Mouse (Mus musculus) forebrain, embryonic 13.5 days (tissue): ENCODE results near the gene Ddx20. TPM values are rescaled to one million over a fixed set of nuclear protein-coding genes. Genes with fewer than 3 reads are reported as not detected.

Experiments used
- ATAC-seq: fragments of 200-750 bp; cut with Nextera tagmentation; 2 replicates; pipeline ENCODE4 v1.8.0; 2017
- H3K27ac ChIP-seq: fragments of 300-500 bp; sonication (generic); 2 replicates; pipeline ENCODE4 v1.5.1; 2015; ENCODE audit warnings: inconsistent platforms, mild to moderate bottlenecking, moderate library complexity
- H3K27me3 ChIP-seq: fragments of 300-500 bp; sonication (generic); 2 replicates; pipeline ENCODE4 v1.6.1; 2015; ENCODE audit warnings: mild to moderate bottlenecking, inconsistent platforms
- H3K36me3 ChIP-seq: fragments of 300-500 bp; sonication (generic); 2 replicates; pipeline ENCODE4 v1.6.1; 2015; ENCODE audit warnings: mild to moderate bottlenecking, inconsistent platforms; ENCODE audit not compliant: poor library complexity, severe bottlenecking
- H3K4me1 ChIP-seq: fragments of 300-500 bp; sonication (generic); 2 replicates; pipeline ENCODE4 v1.6.1; 2015; ENCODE audit warnings: inconsistent platforms
- H3K4me2 ChIP-seq: fragments of 300-500 bp; sonication (generic); 2 replicates; pipeline ENCODE4 v1.6.1; 2015; ENCODE audit warnings: inconsistent platforms, mild to moderate bottlenecking, moderate library complexity
- H3K4me3 ChIP-seq: fragments of 300-500 bp; sonication (generic); 2 replicates; pipeline ENCODE4 v1.5.1; 2015; ENCODE audit warnings: mild to moderate bottlenecking, inconsistent platforms
- H3K9ac ChIP-seq: fragments of 300-500 bp; sonication (generic); 2 replicates; pipeline ENCODE4 v1.6.1; 2015; ENCODE audit warnings: mild to moderate bottlenecking, inconsistent platforms
- H3K9me3 ChIP-seq: fragments of 300-500 bp; sonication (generic); replicated peaks from 2 replicates; pipeline ENCODE4 v1.6.1; 2016; ENCODE audit warnings: inconsistent platforms
- WGBS: fragments of 180-500 bp; shearing (Covaris S2); methylation state at CpG from one replicate; pipeline ENCODE4 v1.1.7; 2015; 5-methylcytosine and 5-hydroxymethylcytosine counted together
- polyA plus RNA-seq: library from polyadenylated mRNA; unstranded; fragments of >200 nt; fragmentation: Nextera tagmentation; extraction: Ambion mirVana; gene quantifications from 2 replicates; pipeline ENCODE4 v1.2.1, GENCODE M21; 2015

The Ddx20 gene
- polyA plus RNA-seq, 1 experiment from 2014 or later: 36.2 TPM

- Histone ChIP-seq H3K4me1 (no peaks in the 10 kb centered on the region), H3K27me3 (0 out of 2 replicates have a peak, but pooled peaks cover 8% of the 10 kb centered on the region), H3K9me3 (no peaks in the 10 kb centered on the region), H3K27ac (no peak overlapping the region), H3K36me3 (no peaks in the 10 kb centered on the region), H3K4me2 (no peak overlapping the region), H3K9ac (no peak overlapping the region), H3K4me3 (no peak overlapping the region)
- no peak for ATAC-seq
- whole genome bisulfite sequencing: 93% methylated on average over 11 of the region's 11 CpGs
Measured at GRCm38 (mm10) chr3:105655031-105655585, 32.3 kb downstream of the Ddx20 start.

GRCm38 (mm10) chr3:105653544-105654380 lies 33.6 kb downstream of the Ddx20 start:
- Histone ChIP-seq H3K36me3 (no peaks in the 10 kb centered on the region), H3K4me2 (no peak overlapping the region), H3K9ac (no peak overlapping the region), H3K4me3 (no peak overlapping the region), H3K4me1 (no peaks in the 10 kb centered on the region), H3K27ac (no peak overlapping the region), H3K9me3 (no peaks in the 10 kb centered on the region), H3K27me3 (0 out of 2 replicates have a peak, but pooled peaks cover 8% of the 10 kb centered on the region)
- ATAC-seq: no peak; the same call in 1 of the 2 replicates
- WGBS: 86% methylated on average over 13 of the region's 13 CpGs

DNA sequence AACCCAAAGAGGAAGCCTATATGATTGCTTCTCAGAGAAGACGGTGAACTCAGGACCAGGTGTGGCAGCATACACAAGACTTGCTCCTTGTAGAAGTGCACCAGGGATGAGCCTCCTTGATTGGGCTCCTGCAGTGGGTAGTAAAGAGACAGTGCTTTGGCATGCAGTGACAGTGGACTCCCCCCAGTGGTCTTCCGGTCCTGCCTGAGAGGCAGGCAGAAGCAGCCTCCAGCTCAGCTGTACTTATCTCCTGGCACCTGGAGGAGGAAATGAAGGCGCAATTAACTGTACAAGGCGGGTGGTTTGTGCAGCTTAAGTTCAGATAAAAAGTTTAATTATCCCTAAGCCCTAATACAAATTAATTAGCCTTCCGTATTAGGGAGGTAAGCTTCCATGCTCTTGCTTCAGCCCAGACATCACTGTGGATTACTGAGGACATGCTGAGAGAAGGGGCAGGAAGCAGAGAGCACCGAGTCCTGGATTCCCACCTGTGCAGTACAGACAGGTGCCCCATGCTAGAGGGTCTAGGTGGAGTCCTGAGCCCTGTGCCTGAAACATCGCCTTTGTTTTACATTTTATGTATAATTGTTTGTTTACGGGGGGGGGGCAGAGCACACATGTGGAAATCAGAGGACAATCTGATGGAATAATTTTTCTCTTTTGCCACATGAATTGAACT lies 38.3 kb downstream of the Ddx20 start:
- H3K9ac ChIP-seq: no peak overlapping the region
- no peaks in the 10 kb centered on the region for H3K9me3 ChIP-seq
- 55% methylated on average over 8 of the region's 8 CpGs for whole genome bisulfite sequencing

DNA sequence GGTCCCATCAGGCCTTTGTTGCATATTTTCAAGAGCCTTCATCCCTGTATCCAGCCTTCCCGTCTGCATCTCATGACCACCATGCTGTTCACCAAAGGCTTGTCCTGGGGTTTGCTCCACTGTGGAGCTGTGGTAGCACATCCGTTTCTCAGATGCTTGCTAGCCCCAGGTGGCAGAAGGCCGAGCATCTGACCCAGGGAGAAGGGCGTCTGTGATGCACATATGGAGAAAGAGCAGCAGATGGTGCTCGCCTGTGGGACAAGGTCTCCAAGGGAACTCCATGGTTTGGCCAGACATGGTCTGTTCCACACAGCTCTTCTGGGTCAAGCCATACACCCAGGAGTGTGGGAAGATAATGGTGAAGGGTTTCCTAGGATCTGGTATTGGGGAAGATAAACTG lies 43.8 kb downstream of the Ddx20 start:
- H3K27ac ChIP-seq: no peak overlapping the region
- H3K4me3 ChIP-seq: no peak overlapping the region
- no peaks in the 10 kb centered on the region for H3K36me3 ChIP-seq
- H3K4me2 ChIP-seq: no peak overlapping the region
- WGBS: 85% methylated on average over 5 of the region's 5 CpGs
- no peaks in the 10 kb centered on the region; the same call in 1 of the 2 replicates for H3K27me3 ChIP-seq
- H3K4me1 ChIP-seq: no peaks in the 10 kb centered on the region
- no peak overlapping the region for H3K9ac ChIP-seq
- no peak for ATAC-seq
- no peaks in the 10 kb centered on the region for H3K9me3 ChIP-seq

More for the DNA sequence above, 38.3 kb downstream of the Ddx20 start:
- Histone ChIP-seq H3K4me3 (no peak overlapping the region), H3K4me2 (no peak overlapping the region), H3K36me3 (no peaks in the 10 kb centered on the region), H3K4me1 (no peaks in the 10 kb centered on the region), H3K27ac (no peak overlapping the region), H3K27me3 (peaks cover 8% of the 10 kb centered on the region; the same call in 1 of the 2 replicates)
- ATAC-seq: 0 out of 2 replicates have a peak, but pooled peaks have one; percentile 21

DNA sequence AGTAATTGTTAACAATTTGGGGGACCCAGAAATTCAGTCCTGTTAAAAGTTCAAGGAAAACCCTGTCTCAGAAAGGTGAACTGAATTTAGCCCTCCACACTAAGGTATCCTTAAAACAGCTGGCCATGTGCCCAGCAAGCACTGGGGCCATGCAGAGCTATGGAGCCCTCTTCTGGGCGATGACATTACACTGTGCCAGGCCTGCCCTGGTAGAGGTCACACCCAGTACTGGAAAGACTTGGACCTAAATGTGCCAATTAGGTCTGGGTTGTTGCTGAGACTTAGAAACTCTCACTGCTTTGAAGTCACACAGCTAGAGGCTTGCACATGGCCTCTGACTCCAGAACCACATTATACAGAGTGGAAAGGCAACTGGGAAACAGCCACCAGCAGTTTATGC lies 45.2 kb downstream of the Ddx20 start:
- no peak overlapping the region for H3K4me3 ChIP-seq
- peaks cover 4% of the 10 kb centered on the region; the same call in 1 of the 2 replicates for H3K4me1 ChIP-seq
- H3K9me3 ChIP-seq: no peaks in the 10 kb centered on the region
- no peaks in the 10 kb centered on the region for H3K27me3 ChIP-seq
- ATAC-seq: peak; percentile 66; the same call in 1 of the 2 replicates
- no peak overlapping the region for H3K4me2 ChIP-seq
- 61% methylated on average over 1 of the region's 1 CpGs for WGBS
- no peak overlapping the region for H3K9ac ChIP-seq
- no peak overlapping the region for H3K27ac ChIP-seq
- H3K36me3 ChIP-seq: no peaks in the 10 kb centered on the region

DNA sequence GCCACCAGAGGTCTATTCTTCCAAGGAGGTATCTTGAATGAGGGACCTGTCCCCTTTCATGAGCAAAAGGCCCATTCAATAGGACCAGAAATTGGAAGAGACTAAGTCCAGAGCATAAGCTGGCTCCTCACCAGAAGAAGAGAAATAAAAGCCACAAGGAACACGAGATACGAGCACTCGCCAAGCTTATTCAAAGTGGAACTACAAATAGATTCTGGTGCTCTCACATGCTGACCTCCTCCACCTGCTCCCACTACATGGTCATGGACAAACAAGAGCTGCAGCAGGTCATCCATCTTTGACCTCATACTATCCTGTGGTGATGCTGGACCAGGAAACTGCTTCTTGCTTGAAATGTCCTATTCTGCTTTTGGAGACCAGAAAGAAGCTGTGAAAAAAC lies 54.4 kb downstream of the Ddx20 start:
- no peak for ATAC-seq
- Histone ChIP-seq H3K9me3 (no peaks in the 10 kb centered on the region), H3K27me3 (no peaks in the 10 kb centered on the region), H3K9ac (no peak overlapping the region), H3K36me3 (no peaks in the 10 kb centered on the region), H3K4me3 (no peak overlapping the region), H3K27ac (no peak overlapping the region), H3K4me1 (peaks cover 19% of the 10 kb centered on the region), H3K4me2 (no peak overlapping the region)
- 70% methylated on average over 3 of the region's 3 CpGs for WGBS

GRCm38 (mm10) chr3:105632296-105632695 lies 55.1 kb downstream of the Ddx20 start:
- no peak overlapping the region for H3K4me2 ChIP-seq
- 40% methylated on average over 2 of the region's 2 CpGs for WGBS
- peak overlapping the region; percentile 4; the same call in 1 of the 2 replicates for H3K27ac ChIP-seq
- no peaks in the 10 kb centered on the region for H3K36me3 ChIP-seq
- H3K27me3 ChIP-seq: no peaks in the 10 kb centered on the region
- H3K4me1 ChIP-seq: peaks cover 23% of the 10 kb centered on the region
- no peak overlapping the region for H3K4me3 ChIP-seq
- ATAC-seq: peak; percentile 26; the same call in 1 of the 2 replicates
- no peak overlapping the region for H3K9ac ChIP-seq
- no peaks in the 10 kb centered on the region for H3K9me3 ChIP-seq

Other genes with a start within 250 kb of the Ddx20 start
- 5.3 and 5.6 TPM in 2 replicates for gene Kcnd3, start 235.2 kb downstream of the Ddx20 start, polyA plus RNA-seq
- 2.5 and 3.6 TPM in 2 replicates for gene Inka2, start 17.0 kb upstream of the Ddx20 start, polyA plus RNA-seq
- gene Rap1a, start 113.8 kb upstream of the Ddx20 start, polyA plus RNA-seq: 73.2 and 84.7 TPM in 2 replicates
- gene Adora3, start 183.3 kb upstream of the Ddx20 start, polyA plus RNA-seq: 0.12 and 0.14 TPM in 2 replicates
- gene Tmigd3, start 183.3 kb upstream of the Ddx20 start, polyA plus RNA-seq: not detected in 2 replicates
- gene I830077J02Rik, start 245.1 kb upstream of the Ddx20 start, polyA plus RNA-seq: 0.21 and 0.28 TPM in 2 replicates